Mouse (Mus musculus): ENCODE results near the gene Chrm1. TPM values are rescaled to one million over a fixed set of nuclear protein-coding genes. Genes with fewer than 3 reads are reported as not detected.
A peak's percentile ranks its signal among the peaks of the same experiment; 100 is the strongest.
"Not testable (repeated sequence)": the region's sequence is repeated elsewhere in the genome, so short reads cannot be mapped to it uniquely, and the experiment has no call there.

Chrm1 gene
- polyA plus RNA-seq, 1 experiment from 2014 or later = 0.98 TPM

- Histone ChIP-seq H3K9me3 (ENCODE audit: control insufficient read depth) (no peaks in the 10 kb centered on the region), H3K27ac (ENCODE audit: low read depth, low read length) (no peak overlapping the region), H3K36me3 (ENCODE audit: control insufficient read depth, insufficient read depth) (no peaks in the 10 kb centered on the region), H3K4me3 (ENCODE audit: low read depth, low read length) (no peak overlapping the region), H3K4me2 (replicated peaks; ENCODE audit: low read depth) (no peak overlapping the region), H3K9ac (ENCODE audit: low read depth, low read length) (no peak overlapping the region), H3K27me3 (replicated peaks; ENCODE audit: control insufficient read depth, insufficient read depth, low read length) (no peaks in the 10 kb centered on the region), H3K4me1 (replicated peaks; ENCODE audit: control insufficient read depth, insufficient read depth, low read length) (no peaks in the 10 kb centered on the region)
- ATAC-seq = no peak
- WGBS = 65% methylated on average over 3 of the region's 3 CpGs
- TF ChIP-seq CTCF (IDR thresholded peaks at IDR 0.05; ENCODE audit: low read depth) = peak; percentile 88
These were observed 54.8 kb downstream of the Chrm1 start for GRCm38 (mm10) chr19:8718357-8718756.

- not testable (repeated sequence) for H3K27me3 ChIP-seq (replicated peaks; ENCODE audit: control insufficient read depth, insufficient read depth, low read length); H3K27ac ChIP-seq (ENCODE audit: low read depth, low read length); H3K9ac ChIP-seq (ENCODE audit: low read depth, low read length); H3K4me1 ChIP-seq (replicated peaks; ENCODE audit: control insufficient read depth, insufficient read depth, low read length); H3K4me3 ChIP-seq (ENCODE audit: low read depth, low read length); H3K4me2 ChIP-seq (replicated peaks; ENCODE audit: low read depth); H3K36me3 ChIP-seq (ENCODE audit: control insufficient read depth, insufficient read depth); ATAC-seq; H3K9me3 ChIP-seq (ENCODE audit: control insufficient read depth)
- TF ChIP-seq CTCF (IDR thresholded peaks at IDR 0.05; ENCODE audit: low read depth) = peak; percentile 45
These were observed 55.4 kb downstream of the Chrm1 start for GRCm38 (mm10) chr19:8719037-8719436.

DNA sequence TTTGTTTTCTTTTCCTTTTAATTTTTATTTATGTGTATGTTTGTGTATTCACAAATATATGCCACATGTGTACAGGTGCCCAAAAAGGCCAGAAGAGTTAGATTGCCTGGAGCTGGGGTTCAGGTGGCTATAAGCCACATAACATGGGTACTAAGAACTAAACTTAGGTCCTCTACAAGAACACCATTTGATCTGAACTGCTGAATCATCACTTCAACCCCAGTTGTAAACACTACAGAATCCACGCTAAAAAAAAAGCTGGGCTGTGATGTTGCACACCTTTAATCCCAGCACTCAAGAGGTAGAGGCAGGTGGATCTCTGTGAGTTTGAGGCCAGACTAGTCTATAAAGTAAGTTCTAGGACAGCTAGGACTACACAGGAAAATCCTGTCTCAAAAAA lies 57.8 kb downstream of the Chrm1 start:
- Histone ChIP-seq H3K4me1 (replicated peaks; ENCODE audit: control insufficient read depth, insufficient read depth, low read length) (no peaks in the 10 kb centered on the region), H3K9me3 (ENCODE audit: control insufficient read depth) (no peaks in the 10 kb centered on the region), H3K9ac (ENCODE audit: low read depth, low read length) (no peak overlapping the region), H3K27ac (ENCODE audit: low read depth, low read length) (no peak overlapping the region), H3K4me3 (ENCODE audit: low read depth, low read length) (no peak overlapping the region), H3K36me3 (ENCODE audit: control insufficient read depth, insufficient read depth) (peaks cover 21% of the 10 kb centered on the region), H3K4me2 (replicated peaks; ENCODE audit: low read depth) (no peak overlapping the region), H3K27me3 (replicated peaks; ENCODE audit: control insufficient read depth, insufficient read depth, low read length) (no peaks in the 10 kb centered on the region)
- 39% methylated on average over 1 of the region's 1 CpGs for WGBS
- TF ChIP-seq CTCF (IDR thresholded peaks at IDR 0.05; ENCODE audit: low read depth) = no peak
- no peak for ATAC-seq

- no peak for TF ChIP-seq CTCF (IDR thresholded peaks at IDR 0.05; ENCODE audit: low read depth)
These were observed 58.4 kb downstream of the Chrm1 start for GRCm38 (mm10) chr19:8722021-8722420.

GRCm38 (mm10) chr19:8722559-8722906 lies 58.9 kb downstream of the Chrm1 start:
- Histone ChIP-seq H3K27me3 (replicated peaks; ENCODE audit: control insufficient read depth, insufficient read depth, low read length) (no peaks in the 10 kb centered on the region), H3K9me3 (ENCODE audit: control insufficient read depth) (no peaks in the 10 kb centered on the region), H3K27ac (ENCODE audit: low read depth, low read length) (peak overlapping the region; percentile 97), H3K9ac (ENCODE audit: low read depth, low read length) (peak overlapping the region; percentile 88), H3K4me3 (ENCODE audit: low read depth, low read length) (peak overlapping the region; percentile 71), H3K36me3 (ENCODE audit: control insufficient read depth, insufficient read depth) (peaks cover 26% of the 10 kb centered on the region), H3K4me2 (replicated peaks; ENCODE audit: low read depth) (peak overlapping the region; percentile 69), H3K4me1 (replicated peaks; ENCODE audit: control insufficient read depth, insufficient read depth, low read length) (no peaks in the 10 kb centered on the region)
- ATAC-seq = no peak
- no peak for TF ChIP-seq CTCF (IDR thresholded peaks at IDR 0.05; ENCODE audit: low read depth)
- 2% methylated on average over 5 of the region's 5 CpGs for WGBS

More at GRCm38 (mm10) chr19:8722021-8722420, 58.4 kb downstream of the Chrm1 start:
- Histone ChIP-seq H3K27me3 (replicated peaks; ENCODE audit: control insufficient read depth, insufficient read depth, low read length) (no peaks in the 10 kb centered on the region), H3K9ac (ENCODE audit: low read depth, low read length) (no peak overlapping the region), H3K4me2 (replicated peaks; ENCODE audit: low read depth) (peak overlapping the region; percentile 69), H3K27ac (ENCODE audit: low read depth, low read length) (no peak overlapping the region), H3K4me3 (ENCODE audit: low read depth, low read length) (peak overlapping the region; percentile 71), H3K36me3 (ENCODE audit: control insufficient read depth, insufficient read depth) (peaks cover 26% of the 10 kb centered on the region), H3K9me3 (ENCODE audit: control insufficient read depth) (no peaks in the 10 kb centered on the region), H3K4me1 (replicated peaks; ENCODE audit: control insufficient read depth, insufficient read depth, low read length) (no peaks in the 10 kb centered on the region)
- no peak for ATAC-seq
- 36% methylated on average over 4 of the region's 4 CpGs for WGBS

- Histone ChIP-seq H3K4me2 (replicated peaks; ENCODE audit: low read depth) (peak within 1 kb of the TSS; percentile 69), H3K4me1 (replicated peaks; ENCODE audit: control insufficient read depth, insufficient read depth, low read length) (no peaks in the 10 kb centered on the region), H3K9ac (ENCODE audit: low read depth, low read length) (peak within 1 kb of the TSS; percentile 88), H3K36me3 (ENCODE audit: control insufficient read depth, insufficient read depth) (peaks cover 26% of the 10 kb centered on the region), H3K27ac (ENCODE audit: low read depth, low read length) (peak within 1 kb of the TSS; percentile 97), H3K9me3 (ENCODE audit: control insufficient read depth) (no peaks in the 10 kb centered on the region), H3K4me3 (ENCODE audit: low read depth, low read length) (peak within 1 kb of the TSS; percentile 71), H3K27me3 (replicated peaks; ENCODE audit: control insufficient read depth, insufficient read depth, low read length) (no peaks in the 10 kb centered on the region)
- under 1% methylated on average over 50 of the region's 50 CpGs for WGBS
- no peak for TF ChIP-seq CTCF (IDR thresholded peaks at IDR 0.05; ENCODE audit: low read depth)
- peak; percentile 97 for ATAC-seq
These were observed 59.5 kb downstream of the Chrm1 start, which contains the start of gene Slc3a2 for GRCm38 (mm10) chr19:8722907-8723573. Gene Slc3a2 (minus strand): TSS chr19:8723369.

Data from intestine, postnatal 0 days (tissue).